Mouse (Mus musculus): ENCODE measurements around the gene Vamp2. TPM values are rescaled to one million over a fixed set of nuclear protein-coding genes. Genes with fewer than 3 reads are reported as not detected.
A peak's percentile ranks its signal among the peaks of the same experiment; 100 is the strongest.

The Vamp2 gene
- total RNA-seq, 2 experiments from 2014 or later: 34.9 to 35.2 TPM

DNA sequence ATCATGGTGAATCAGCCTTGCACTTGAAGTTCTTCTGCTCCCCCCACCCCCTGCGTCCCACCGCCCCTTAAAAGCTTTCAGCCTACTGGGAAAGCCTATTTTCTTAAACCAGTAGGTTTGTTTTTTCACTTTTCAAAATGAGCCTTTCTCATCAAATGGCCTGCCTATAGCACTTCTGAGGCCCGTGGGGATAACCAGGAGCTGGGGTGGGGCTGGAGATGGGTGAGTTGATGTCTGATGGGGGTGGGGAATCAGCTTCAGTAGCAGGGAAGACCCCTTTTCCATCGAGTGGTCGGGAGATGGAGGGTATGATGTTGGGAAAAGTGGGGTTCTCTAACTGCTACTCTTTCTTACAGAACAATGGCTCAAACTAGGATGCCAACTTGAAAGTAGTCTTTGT, 28.6 kb downstream of the Vamp2 start:
- no peak for DNase-seq

- DNase-seq: peak; percentile 68
These were observed 29.7 kb downstream of the Vamp2 start for GRCm38 (mm10) chr11:69117737-69118695.

DNA sequence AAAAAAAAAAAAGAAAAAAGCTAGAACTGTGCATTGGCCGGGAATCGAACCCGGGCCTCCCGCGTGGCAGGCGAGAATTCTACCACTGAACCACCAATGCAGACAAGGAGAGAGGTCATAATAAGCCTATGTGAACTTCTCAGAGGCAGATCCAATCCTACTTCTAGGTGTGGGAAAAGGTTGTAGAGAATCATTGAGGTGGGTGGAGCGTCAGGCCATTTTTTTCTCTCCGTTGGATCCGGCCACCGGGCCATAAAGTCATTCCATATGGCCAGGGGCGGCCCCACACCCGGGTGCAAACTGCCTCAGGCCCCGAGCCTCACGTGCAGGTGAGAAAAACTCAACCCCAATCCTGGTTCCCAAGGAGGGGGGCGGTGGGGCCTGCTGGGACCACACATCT, 30.5 kb downstream of the Vamp2 start:
- DNase-seq: peak; percentile 64

GRCm38 (mm10) chr11:69119446-69120155, 31.3 kb downstream of the Vamp2 start:
- no peak for DNase-seq

GRCm38 (mm10) chr11:69120221-69121000, 32.1 kb downstream of the Vamp2 start, which contains the start of gene Hes7:
TSS of gene Hes7 (plus strand) at chr11:69120404.
- no peak for DNase-seq

DNA sequence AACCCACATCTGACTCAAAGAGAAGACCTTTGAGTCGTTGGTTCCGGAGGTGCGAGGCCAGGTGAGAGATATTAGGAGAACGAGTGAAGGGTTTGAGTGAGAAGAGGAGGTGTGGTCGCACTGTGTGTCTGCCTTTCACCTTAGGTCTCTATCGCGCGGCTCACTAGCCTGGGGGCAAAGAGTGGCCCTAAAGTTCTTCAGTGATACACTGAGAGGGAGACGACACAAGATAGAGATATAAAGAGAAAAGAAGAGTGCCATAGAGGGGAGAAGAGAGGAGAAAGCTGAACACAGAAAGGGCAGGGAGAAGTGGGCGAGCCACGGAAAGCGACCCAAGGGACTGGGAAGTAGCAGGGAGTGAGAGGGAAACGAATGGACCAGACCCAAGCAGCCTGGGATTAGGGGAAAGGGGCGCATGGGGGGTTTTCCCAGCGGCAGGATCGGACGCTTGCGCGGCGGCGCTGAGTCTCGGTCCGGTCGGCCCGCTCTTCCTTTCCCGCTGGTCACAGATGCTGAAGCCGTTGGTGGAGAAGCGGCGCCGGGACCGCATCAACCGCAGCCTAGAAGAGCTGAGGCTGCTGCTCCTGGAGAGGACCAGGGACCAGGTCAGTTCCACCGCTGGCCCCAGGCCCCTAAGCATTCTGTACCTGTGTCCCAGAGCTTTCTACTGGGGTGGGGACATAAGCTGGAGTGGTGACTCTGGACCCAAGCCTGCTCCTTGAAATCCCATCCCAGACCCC, 32.9 kb downstream of the Vamp2 start:
- DNase-seq: no peak

DNA sequence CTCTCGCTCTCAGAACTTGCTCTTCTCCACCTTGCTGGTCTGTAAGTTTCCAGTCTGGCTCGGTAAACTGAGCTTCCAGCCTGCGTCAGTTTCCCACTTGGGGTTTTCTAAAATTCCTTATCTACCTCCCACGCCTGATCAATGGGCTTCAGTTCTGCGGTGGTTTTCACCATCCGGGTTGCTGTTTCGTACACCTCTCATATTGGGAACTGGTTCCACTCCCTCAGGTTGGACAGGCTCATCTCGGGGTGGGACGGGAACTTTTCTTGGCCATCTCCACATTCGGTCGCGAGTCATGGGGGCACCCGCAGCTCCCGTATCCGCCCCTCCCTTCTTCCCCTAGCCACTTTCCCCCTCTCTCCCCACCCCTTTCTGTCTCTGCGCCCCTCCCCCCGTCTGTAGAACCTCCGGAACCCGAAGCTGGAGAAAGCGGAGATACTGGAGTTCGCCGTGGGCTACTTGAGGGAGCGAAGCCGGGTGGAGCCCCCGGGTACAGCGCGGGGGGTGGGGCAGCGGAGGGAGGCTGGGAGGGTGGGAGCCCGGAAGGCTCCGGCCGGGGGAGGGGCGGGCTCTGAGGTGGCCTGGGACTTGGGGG, 33.5 kb downstream of the Vamp2 start:
- no peak for DNase-seq

- DNase-seq: peak; percentile 89
These were observed 34.2 kb downstream of the Vamp2 start, which contains the start of gene 9130213A22Rik for GRCm38 (mm10) chr11:69122336-69122951. TSS of gene 9130213A22Rik (minus strand) at chr11:69122589.

GRCm38 (mm10) chr11:69123056-69123692, 34.9 kb downstream of the Vamp2 start:
- peak; percentile 85 for DNase-seq

DNA sequence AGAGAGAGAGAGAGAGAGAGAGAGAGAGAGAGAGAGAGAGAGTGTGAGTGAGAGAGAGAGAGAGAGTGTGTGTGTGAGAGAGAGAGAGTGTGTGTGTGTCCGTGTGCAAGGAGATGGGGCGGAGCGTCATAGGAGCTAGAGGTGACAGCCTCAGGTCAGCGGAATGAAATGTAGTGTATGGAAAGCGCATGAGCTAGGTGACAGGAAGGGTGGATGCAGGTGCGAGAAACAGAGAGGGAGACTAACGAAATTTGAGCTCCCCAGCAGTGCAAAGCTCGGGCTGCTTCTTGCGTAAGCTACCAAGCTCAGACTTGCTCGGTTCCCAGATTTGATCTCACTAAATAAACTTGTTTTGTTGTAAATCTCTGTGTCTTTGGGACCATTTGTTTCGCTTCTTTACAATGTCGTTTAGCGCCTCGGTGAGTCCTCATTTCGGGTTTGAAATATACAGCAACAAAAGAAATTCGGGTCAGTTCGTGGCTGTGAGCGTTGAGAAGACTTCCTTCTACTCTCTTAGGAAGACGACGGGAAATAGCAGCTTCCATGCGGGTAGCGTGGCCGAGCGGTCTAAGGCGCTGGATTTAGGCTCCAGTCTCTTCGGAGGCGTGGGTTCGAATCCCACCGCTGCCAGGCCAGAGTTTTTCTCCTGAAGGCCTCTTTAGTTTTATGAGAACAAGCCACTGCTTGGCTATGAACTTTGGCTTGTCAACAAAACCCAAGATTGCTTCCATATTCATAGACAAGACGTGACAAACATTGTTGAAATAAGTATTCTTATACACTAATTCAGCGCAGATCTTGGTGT, 35.6 kb downstream of the Vamp2 start:
- DNase-seq: peak; percentile 86

- DNase-seq: no peak
These were observed 36.2 kb downstream of the Vamp2 start for GRCm38 (mm10) chr11:69124498-69124847.

- DNase-seq: peak; percentile 77
These were observed 37.0 kb downstream of the Vamp2 start for GRCm38 (mm10) chr11:69125041-69125851.

- no peak for DNase-seq
These were observed 37.4 kb downstream of the Vamp2 start, which contains the start of gene Aloxe3 for GRCm38 (mm10) chr11:69125852-69125918. TSS of gene Aloxe3 (plus strand) at chr11:69125896.

DNA sequence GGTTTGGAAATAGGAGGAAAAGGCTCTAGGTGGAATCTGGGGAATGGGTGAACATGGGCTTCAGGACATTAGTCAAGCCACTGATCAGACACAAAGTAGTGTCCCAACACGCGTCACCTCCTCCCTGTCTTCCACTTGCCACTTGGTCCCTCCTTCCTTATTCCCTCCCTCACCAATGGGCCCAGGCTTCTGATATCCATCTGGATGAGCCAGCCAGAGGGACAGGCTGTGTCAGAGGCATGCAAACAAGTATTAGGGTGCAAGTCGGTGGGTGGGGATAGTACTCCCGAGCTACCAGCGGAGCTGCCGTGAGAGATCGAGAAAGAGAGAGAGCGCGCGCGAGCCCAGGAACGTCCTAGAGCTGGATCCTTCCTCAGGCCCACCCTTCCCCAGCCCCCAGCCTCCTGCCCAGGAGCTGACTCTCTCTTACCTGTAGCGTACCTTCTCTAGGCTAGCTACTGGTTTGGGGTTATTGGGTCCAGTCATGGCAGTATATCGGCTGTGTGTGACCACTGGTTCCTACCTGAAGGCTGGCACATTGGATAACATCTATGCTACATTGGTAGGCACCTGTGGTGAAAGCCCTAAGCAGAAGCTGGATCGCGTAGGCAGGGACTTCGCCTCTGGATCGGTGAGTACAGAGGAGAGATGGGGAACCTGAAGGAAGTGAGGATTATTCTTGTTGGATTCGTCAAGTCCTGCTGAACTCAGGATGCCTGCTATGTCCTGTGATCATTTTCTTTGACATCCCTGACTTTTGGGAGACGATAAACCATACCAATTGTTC, 37.8 kb downstream of the Vamp2 start:
- peak; percentile 25 for DNase-seq

- no peak for DNase-seq
These were observed 38.4 kb downstream of the Vamp2 start for GRCm38 (mm10) chr11:69126706-69127095.

- no peak for DNase-seq
These were observed 40.3 kb downstream of the Vamp2 start for GRCm38 (mm10) chr11:69128426-69129122.

DNA sequence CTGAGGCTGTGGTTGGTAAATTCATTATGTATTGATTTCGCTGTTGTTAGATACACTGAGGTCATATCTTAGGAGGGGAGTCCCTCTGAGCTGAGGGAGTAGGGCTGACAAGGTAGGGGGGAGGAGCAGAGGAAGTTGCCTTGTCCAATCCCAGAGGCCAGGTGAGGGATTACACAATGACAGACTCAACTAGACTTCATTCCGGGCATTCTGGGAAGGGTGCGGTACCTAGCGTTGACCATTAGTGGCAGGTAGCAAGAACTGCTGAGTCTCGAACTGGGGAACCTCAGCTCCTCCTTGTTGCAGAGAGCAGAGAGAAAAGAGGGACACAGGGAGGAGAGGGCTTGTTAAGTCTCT, 45.3 kb downstream of the Vamp2 start:
- no peak for DNase-seq

All from gastrocnemius, postnatal 25 days (tissue).